Comparison of ENCODE assay signal across 19 mouse cellular contexts in the genomic region with DNA sequence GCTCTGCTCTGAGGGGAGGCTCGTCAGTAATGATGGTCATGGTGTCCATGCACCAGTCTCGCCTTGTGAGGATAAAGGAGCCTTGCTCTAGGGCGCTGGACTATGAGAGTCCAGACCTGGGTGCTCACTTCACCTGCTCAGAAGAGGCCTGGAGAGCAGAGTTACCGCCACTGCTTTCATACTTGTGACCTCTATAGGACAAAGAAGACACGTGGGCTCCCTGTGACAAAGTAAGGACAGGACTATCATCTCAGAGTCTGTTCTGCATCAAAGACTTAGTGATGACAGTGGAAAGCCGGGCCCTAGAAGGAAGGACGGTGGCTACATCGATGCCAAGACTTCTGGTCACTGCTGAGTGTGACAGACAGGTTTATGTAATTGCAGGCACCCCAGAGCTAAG.
"Had no signal": no experiment of that assay in that cellular context is flagged by ENCODE, and none has a peak within 500 bp of the region (broad histone marks: within the 10 kb centered on the region; RNA-seq: fewer than 3 reads in every experiment).

No protein-coding gene starts in this region.

- H3K4me2 ChIP-seq: lung, embryonic 14.5 days; midbrain, embryonic 12.5 days; neural tube, embryonic 13.5 days; neural tube, embryonic 15.5 days had no signal

- H3K27ac ChIP-seq: midbrain, embryonic 10.5 days; midbrain, embryonic 12.5 days; neural tube, embryonic 13.5 days; neural tube, embryonic 15.5 days had no signal

- DNase-seq: lung, adult 18-20 months; lung, embryonic 14.5 days; lung, postnatal 10 days; lung, postnatal 4 days; midbrain, embryonic 14.5 days; retina, postnatal 1 day; right cerebral cortex, adult 18-20 months; right cerebral cortex, postnatal 25 days; right cerebral cortex, postnatal 4 days; spleen, adult 18-20 months; thymus, adult 18-20 months; thymus, postnatal 14 days; thymus, postnatal 36 days had no signal

- H3K9me3 ChIP-seq: midbrain, embryonic 10.5 days; midbrain, embryonic 12.5 days; neural tube, embryonic 13.5 days; neural tube, embryonic 15.5 days had no signal

- H3K27me3 ChIP-seq: midbrain, embryonic 12.5 days; neural tube, embryonic 13.5 days; neural tube, embryonic 15.5 days had no signal

- H3K9ac ChIP-seq: lung, embryonic 14.5 days; midbrain, embryonic 12.5 days; neural tube, embryonic 13.5 days; neural tube, embryonic 15.5 days had no signal

- ATAC-seq: midbrain, embryonic 16.5 days had no signal

- H3K4me3 ChIP-seq: midbrain, embryonic 10.5 days; midbrain, embryonic 12.5 days; myocyte; neural tube, embryonic 13.5 days; neural tube, embryonic 15.5 days had no signal
